Mouse (Mus musculus) stomach, embryonic 16.5 days (tissue): ENCODE measurements around the gene Ubxn6. TPM values are rescaled to one million over a fixed set of nuclear protein-coding genes. Genes with fewer than 3 reads are reported as not detected.
A peak's percentile ranks its signal among the peaks of the same experiment; 100 is the strongest.

Experiments used
- ATAC-seq: fragments of 200-750 bp; cut with Nextera tagmentation; 2 replicates; pipeline ENCODE4 v1.8.0; 2017; ENCODE audit warnings: moderate number of reproducible peaks, moderate TSS enrichment; ENCODE audit not compliant: insufficient read depth, low FRiP score
- H3K27ac ChIP-seq: fragments of 300-500 bp; sonication (generic); 2 replicates; pipeline ENCODE4 v1.5.1; 2014; ENCODE audit warnings: low read length
- H3K27me3 ChIP-seq: fragments of 300-500 bp; sonication (generic); 2 replicates; pipeline ENCODE4 v1.6.1; 2014; ENCODE audit warnings: low read length, control low read depth, mixed read lengths; ENCODE audit not compliant: control insufficient read depth, insufficient read depth
- H3K36me3 ChIP-seq: fragments of 300-500 bp; sonication (generic); 2 replicates; pipeline ENCODE4 v1.6.1; 2014; ENCODE audit warnings: low read length; ENCODE audit not compliant: control insufficient read depth, insufficient read depth
- H3K4me1 ChIP-seq: fragments of 300-500 bp; sonication (generic); 2 replicates; pipeline ENCODE4 v1.6.1; 2014; ENCODE audit warnings: low read length, control low read depth, mixed read lengths; ENCODE audit not compliant: control insufficient read depth, insufficient read depth
- H3K4me2 ChIP-seq: fragments of 300-500 bp; sonication (generic); 2 replicates; pipeline ENCODE4 v1.6.1; 2014; ENCODE audit warnings: low read depth, low read length, mixed read lengths
- H3K4me3 ChIP-seq: fragments of 300-500 bp; sonication (generic); replicated peaks from 2 replicates; pipeline ENCODE4 v1.5.1; 2014; ENCODE audit warnings: mild to moderate bottlenecking, low read length
- H3K9ac ChIP-seq: fragments of 300-500 bp; sonication (generic); 2 replicates; pipeline ENCODE4 v1.6.1; 2014; ENCODE audit warnings: low read length
- H3K9me3 ChIP-seq: fragments of 300-500 bp; sonication (generic); replicated peaks from 2 replicates; pipeline ENCODE4 v1.6.1; 2016; ENCODE audit warnings: low read length, control low read depth; ENCODE audit not compliant: control insufficient read depth
- WGBS: fragments of 180-500 bp; shearing (Covaris S2); extraction: QIAGEN DNeasy Blood & Tissue Kit; methylation state at CpG from one replicate; pipeline ENCODE4 v1.1.7; 2014; 5-methylcytosine and 5-hydroxymethylcytosine counted together
- polyA plus RNA-seq: library from polyadenylated mRNA; unstranded; fragments of >200 nt; fragmentation: Nextera tagmentation; extraction: Ambion mirVana; gene quantifications from 2 replicates; pipeline ENCODE4 v1.2.1, GENCODE M21; 2015

The Ubxn6 gene
- polyA plus RNA-seq, 1 experiment from 2014 or later, result 39.4 TPM

GRCm38 (mm10) chr17:56018347-56019131 lies 56.3 kb downstream of the Ubxn6 start:
- peak; percentile 37; the same call in 1 of the 2 replicates for ATAC-seq
- WGBS, result 72% methylated on average over 20 of the region's 20 CpGs
- Histone ChIP-seq H3K9ac (no peak overlapping the region), H3K27me3 (no peaks in the 10 kb centered on the region), H3K4me1 (peaks cover 4% of the 10 kb centered on the region; the same call in 1 of the 2 replicates), H3K9me3 (no peaks in the 10 kb centered on the region), H3K36me3 (peaks cover 27% of the 10 kb centered on the region), H3K27ac (no peak overlapping the region), H3K4me2 (no peak overlapping the region), H3K4me3 (no peak overlapping the region)

- Histone ChIP-seq H3K4me2 (no peak overlapping the region), H3K4me1 (peaks cover 2% of the 10 kb centered on the region; the same call in 1 of the 2 replicates), H3K36me3 (peaks cover 33% of the 10 kb centered on the region), H3K9ac (no peak overlapping the region), H3K27ac (no peak overlapping the region), H3K4me3 (no peak overlapping the region), H3K27me3 (no peaks in the 10 kb centered on the region), H3K9me3 (no peaks in the 10 kb centered on the region)
- WGBS, result 91% methylated on average over 7 of the region's 7 CpGs
- ATAC-seq, result no peak
These were observed 57.0 kb downstream of the Ubxn6 start for GRCm38 (mm10) chr17:56017848-56018247.

Other genes starting within 250 kb of the Ubxn6 start
- 9.0 and 10.7 TPM in 2 replicates for gene Zfp119a, start 196.1 kb downstream of the Ubxn6 start, polyA plus RNA-seq
- 12.6 and 13.2 TPM in 2 replicates for gene Zfp959, start 182.9 kb downstream of the Ubxn6 start, polyA plus RNA-seq
- 6.0 and 6.2 TPM in 2 replicates for gene Zfp119b, start 125.5 kb downstream of the Ubxn6 start, polyA plus RNA-seq
- gene Ebi3, start 122.4 kb downstream of the Ubxn6 start, polyA plus RNA-seq, result 4.0 and 4.7 TPM in 2 replicates
- gene Yju2, start 115.9 kb downstream of the Ubxn6 start, polyA plus RNA-seq, result 21.6 and 24.3 TPM in 2 replicates
- 8.1 and 8.6 TPM in 2 replicates for gene Shd, start 104.6 kb downstream of the Ubxn6 start, polyA plus RNA-seq
- gene Fsd1, start 88.5 kb downstream of the Ubxn6 start, polyA plus RNA-seq, result 9.9 and 13.9 TPM in 2 replicates
- 41.2 and 53.7 TPM in 2 replicates for gene Stap2, start 69.4 kb downstream of the Ubxn6 start, polyA plus RNA-seq
- 52.0 and 60.7 TPM in 2 replicates for gene Mpnd, start 69.3 kb downstream of the Ubxn6 start, polyA plus RNA-seq
- 145 and 154 TPM in 2 replicates for gene Sh3gl1, start 38.4 kb downstream of the Ubxn6 start, polyA plus RNA-seq
- gene Chaf1a, start 34.6 kb downstream of the Ubxn6 start, polyA plus RNA-seq, result 16.3 and 17.8 TPM in 2 replicates
- 77.3 and 80.1 TPM in 2 replicates for gene Hdgfl2, start 4.6 kb upstream of the Ubxn6 start, polyA plus RNA-seq
- 0.80 and 0.90 TPM in 2 replicates for gene Plin4, start 34.8 kb upstream of the Ubxn6 start, polyA plus RNA-seq
- 0.62 and 1.2 TPM in 2 replicates for gene Plin5, start 42.6 kb upstream of the Ubxn6 start, polyA plus RNA-seq
- 1.3 and 1.4 TPM in 2 replicates for gene Lrg1, start 47.0 kb upstream of the Ubxn6 start, polyA plus RNA-seq
- 0.50 and 0.71 TPM in 2 replicates for gene Sema6b, start 65.3 kb upstream of the Ubxn6 start, polyA plus RNA-seq
- 11.9 and 14.3 TPM in 2 replicates for gene Tnfaip8l1, start 87.4 kb upstream of the Ubxn6 start, polyA plus RNA-seq
- gene Mydgf, start 108.9 kb upstream of the Ubxn6 start, polyA plus RNA-seq, result 106 and 116 TPM in 2 replicates
- 32.6 and 37.4 TPM in 2 replicates for gene Dpp9, start 143.9 kb upstream of the Ubxn6 start, polyA plus RNA-seq
- 12.3 and 12.9 TPM in 2 replicates for gene Fem1a, start 181.8 kb upstream of the Ubxn6 start, polyA plus RNA-seq
- 7.6 and 9.6 TPM in 2 replicates for gene Ticam1, start 201.8 kb upstream of the Ubxn6 start, polyA plus RNA-seq
- 103 and 123 TPM in 2 replicates for gene Plin3, start 217.8 kb upstream of the Ubxn6 start, polyA plus RNA-seq
- gene Arrdc5, start 225.3 kb upstream of the Ubxn6 start, polyA plus RNA-seq, result not detected in 2 replicates
- 90.4 and 92.2 TPM in 2 replicates for gene Uhrf1, start 228.3 kb upstream of the Ubxn6 start, polyA plus RNA-seq